Comparison of ENCODE assay signal across 30 mouse cellular contexts in genomic region chr12:112317191-112317590, GRCm38 (mm10).
A peak's percentile ranks its signal among the peaks of the same experiment; 100 is the strongest.
DNase-seq lines count a peak whose midpoint lies in the region; ATAC-seq lines count a peak whose summit lies in the region.
"Had no signal": no experiment of that assay in that cellular context is flagged by ENCODE, and none has a peak within 500 bp of the region (broad histone marks: within the 10 kb centered on the region; RNA-seq: fewer than 3 reads in every experiment).

No protein-coding gene starts in this region.

- H3K4me2 ChIP-seq in kidney, embryonic 15.5 days = no peak overlapping the region
- no peak overlapping the region for H3K4me2 ChIP-seq in liver, embryonic 13.5 days
- H3K4me2 ChIP-seq in liver, embryonic 11.5 days = no peak overlapping the region
- H3K4me2 ChIP-seq in neural tube, embryonic 15.5 days = no peak overlapping the region
- H3K4me2 ChIP-seq: heart, embryonic 12.5 days; hindbrain, embryonic 15.5 days; limb, embryonic 15.5 days; midbrain, embryonic 13.5 days; neural tube, embryonic 13.5 days; stomach, embryonic 15.5 days had no signal

- 0 out of 2 replicates have a peak, but pooled peaks cover 3% of the 10 kb centered on the region for H3K9me3 ChIP-seq in kidney, embryonic 15.5 days (replicated peaks)
- no peaks in the 10 kb centered on the region for H3K9me3 ChIP-seq in liver, embryonic 13.5 days (replicated peaks)
- no peaks in the 10 kb centered on the region for H3K9me3 ChIP-seq in liver, embryonic 11.5 days (ENCODE audit: control insufficient read depth, low read length)
- no peaks in the 10 kb centered on the region for H3K9me3 ChIP-seq in neural tube, embryonic 15.5 days (replicated peaks)
- H3K9me3 ChIP-seq: hindbrain, embryonic 15.5 days; limb, embryonic 15.5 days; midbrain, embryonic 13.5 days; neural tube, embryonic 13.5 days; stomach, embryonic 15.5 days had no signal

- WGBS in kidney, embryonic 15.5 days = 89% methylated on average over 9 of the region's 9 CpGs
- 69% methylated on average over 9 of the region's 9 CpGs for WGBS in liver, embryonic 13.5 days (ENCODE audit: insufficient replicate concordance)
- WGBS in liver, embryonic 11.5 days = 82% methylated on average over 9 of the region's 9 CpGs
- WGBS in neural tube, embryonic 15.5 days = 84% methylated on average over 9 of the region's 9 CpGs

- no peak overlapping the region for H3K4me3 ChIP-seq in kidney, embryonic 15.5 days (replicated peaks)
- no peak overlapping the region for H3K4me3 ChIP-seq in liver, embryonic 13.5 days (replicated peaks)
- no peak overlapping the region for H3K4me3 ChIP-seq in liver, embryonic 11.5 days (ENCODE audit: low read depth, low read length)
- no peak overlapping the region for H3K4me3 ChIP-seq in neural tube, embryonic 15.5 days (replicated peaks)
- H3K4me3 ChIP-seq: erythroblast, embryonic 14.5 days; heart, adult 2 months; heart, embryonic 12.5 days; hindbrain, embryonic 10.5 days; hindbrain, embryonic 15.5 days; limb, embryonic 15.5 days; midbrain, embryonic 13.5 days; neural tube, embryonic 13.5 days; stomach, embryonic 15.5 days had no signal

- peak; percentile 88 for DNase-seq in kidney, adult 11 months
- DNase-seq in liver, embryonic 13.5 days = no peak
- DNase-seq in liver, embryonic 11.5 days (ENCODE audit: low spot score) = no peak
- DNase-seq in kidney, postnatal 14 days = peak; percentile 76
- no peak for DNase-seq in left cerebral cortex, adult 8-10 months (ENCODE audit: low spot score in 2 of 2)
- DNase-seq in thymus, adult 18-20 months = no peak
- DNase-seq: adrenal gland, adult 2 months; cerebellum, adult 2 months; cerebellum, postnatal 14 days; forebrain, postnatal 0 days; heart, adult 2 months; left cerebral cortex, postnatal 4 days; lung, adult 2 months; lung, postnatal 10 days; retina, postnatal 1 day; right cerebral cortex, postnatal 14 days; thymus, postnatal 25 days had no signal

- ATAC-seq in kidney, embryonic 15.5 days (replicated peaks; ENCODE audit: low FRiP score) = no peak
- peak; percentile 41; the same call in 1 of the 2 replicates for ATAC-seq in liver, embryonic 13.5 days (ENCODE audit: low read depth)
- no peak for ATAC-seq in liver, embryonic 11.5 days (replicated peaks; ENCODE audit: low FRiP score)
- no peak for ATAC-seq in neural tube, embryonic 15.5 days (ENCODE audit: low FRiP score)
- ATAC-seq: activated CD4-positive, CD25-positive, alpha-beta regulatory T cell, adult 4 months; forebrain, postnatal 0 days; inflammation-experienced regulatory T-cells, adult 6 months; midbrain, embryonic 13.5 days had no signal

- no peak overlapping the region for H3K9ac ChIP-seq in kidney, embryonic 15.5 days
- H3K9ac ChIP-seq in liver, embryonic 13.5 days = no peak overlapping the region
- no peak overlapping the region for H3K9ac ChIP-seq in liver, embryonic 11.5 days (ENCODE audit: low read depth, low read length)
- no peak overlapping the region for H3K9ac ChIP-seq in neural tube, embryonic 15.5 days (replicated peaks)
- H3K9ac ChIP-seq: forebrain, postnatal 0 days; heart, embryonic 12.5 days; hindbrain, embryonic 15.5 days; limb, embryonic 15.5 days; midbrain, embryonic 13.5 days; neural tube, embryonic 13.5 days; stomach, embryonic 15.5 days had no signal

- H3K27ac ChIP-seq in kidney, embryonic 15.5 days = no peak overlapping the region
- H3K27ac ChIP-seq in liver, embryonic 13.5 days = no peak overlapping the region
- H3K27ac ChIP-seq in liver, embryonic 11.5 days (ENCODE audit: low read depth, low read length) = no peak overlapping the region
- no peak overlapping the region for H3K27ac ChIP-seq in neural tube, embryonic 15.5 days (replicated peaks)
- H3K27ac ChIP-seq: heart, adult 2 months; hindbrain, embryonic 15.5 days; limb, embryonic 15.5 days; macrophage; midbrain, embryonic 13.5 days; neural tube, embryonic 13.5 days; stomach, embryonic 15.5 days had no signal

- H3K4me1 ChIP-seq in kidney, embryonic 15.5 days = no peaks in the 10 kb centered on the region
- no peaks in the 10 kb centered on the region for H3K4me1 ChIP-seq in liver, embryonic 13.5 days (replicated peaks)
- H3K4me1 ChIP-seq in liver, embryonic 11.5 days (replicated peaks; ENCODE audit: control insufficient read depth, insufficient read depth, low read length) = no peaks in the 10 kb centered on the region
- H3K4me1 ChIP-seq in neural tube, embryonic 15.5 days = 0 out of 2 replicates have a peak, but pooled peaks cover 4% of the 10 kb centered on the region
- H3K4me1 ChIP-seq: heart, embryonic 12.5 days; hindbrain, embryonic 15.5 days; limb, embryonic 15.5 days; neural tube, embryonic 13.5 days; stomach, embryonic 15.5 days had no signal

- no peaks in the 10 kb centered on the region for H3K36me3 ChIP-seq in kidney, embryonic 15.5 days
- no peaks in the 10 kb centered on the region for H3K36me3 ChIP-seq in liver, embryonic 13.5 days
- no peaks in the 10 kb centered on the region for H3K36me3 ChIP-seq in liver, embryonic 11.5 days (ENCODE audit: control insufficient read depth, insufficient read depth, low read length)
- no peaks in the 10 kb centered on the region for H3K36me3 ChIP-seq in neural tube, embryonic 15.5 days
- H3K36me3 ChIP-seq: heart, embryonic 12.5 days; hindbrain, embryonic 10.5 days; hindbrain, embryonic 15.5 days; limb, embryonic 15.5 days; midbrain, embryonic 13.5 days; neural tube, embryonic 13.5 days; stomach, embryonic 15.5 days had no signal

- peaks cover 58% of the 10 kb centered on the region for H3K27me3 ChIP-seq in kidney, embryonic 15.5 days
- no peaks in the 10 kb centered on the region for H3K27me3 ChIP-seq in liver, embryonic 13.5 days
- no peaks in the 10 kb centered on the region for H3K27me3 ChIP-seq in liver, embryonic 11.5 days (replicated peaks; ENCODE audit: control insufficient read depth, insufficient read depth, low read length)
- H3K27me3 ChIP-seq in neural tube, embryonic 15.5 days (replicated peaks) = peaks cover 6% of the 10 kb centered on the region; the same call in 1 of the 2 replicates
- H3K27me3 ChIP-seq: hindbrain, embryonic 15.5 days; limb, embryonic 15.5 days; stomach, embryonic 15.5 days had no signal

Comparison
In these comparisons a context has a peak if more than half of its experiments do, and no peak if none do; other contexts are left out.
1. DNase-seq: peak in kidney, adult 11 months (single experiment) and kidney, postnatal 14 days (single experiment); none in liver, embryonic 13.5 days (single experiment), liver, embryonic 11.5 days (single experiment), left cerebral cortex, adult 8-10 months (0 of 2) and thymus, adult 18-20 months (0 of 2).